Mouse (Mus musculus) left cerebral cortex, postnatal 10 days (tissue): ENCODE results near the gene Dpm2. TPM values are rescaled to one million over a fixed set of nuclear protein-coding genes. Genes with fewer than 3 reads are reported as not detected.
A peak's percentile ranks its signal among the peaks of the same experiment; 100 is the strongest.

Experiments
- DNase-seq, 2 experiments: peaks; one replicate each; pipeline ENCODE4 v3.0.0; 2021 to 2022; ENCODE audit warnings: low spot score in 2 of 2, mixed read lengths in 1 of 2; ENCODE audit errors: extremely low spot score in 1 of 2
- intact Hi-C: fragments of 180-260 bp; cut with DNase I; formaldehyde crosslinking; loops from one replicate; pipeline ENCODE4 v1.15.1; 2025
- total RNA-seq, 2 experiments: library from RNA; stranded (reverse); gene quantifications; 2 replicates each; pipeline ENCODE4 v1.2.3; 2021

Dpm2 gene
- 10 to 100 TPM; 83.9 to 86.8 TPM for total RNA-seq

GRCm38 (mm10) chr2:32570698-32571494 is at the start of gene Dpm2:
Dpm2 (plus strand) TSS chr2:32570858.
- peak; percentile 93 to 94 for DNase-seq
- intact Hi-C loops = no loop called here

DNA sequence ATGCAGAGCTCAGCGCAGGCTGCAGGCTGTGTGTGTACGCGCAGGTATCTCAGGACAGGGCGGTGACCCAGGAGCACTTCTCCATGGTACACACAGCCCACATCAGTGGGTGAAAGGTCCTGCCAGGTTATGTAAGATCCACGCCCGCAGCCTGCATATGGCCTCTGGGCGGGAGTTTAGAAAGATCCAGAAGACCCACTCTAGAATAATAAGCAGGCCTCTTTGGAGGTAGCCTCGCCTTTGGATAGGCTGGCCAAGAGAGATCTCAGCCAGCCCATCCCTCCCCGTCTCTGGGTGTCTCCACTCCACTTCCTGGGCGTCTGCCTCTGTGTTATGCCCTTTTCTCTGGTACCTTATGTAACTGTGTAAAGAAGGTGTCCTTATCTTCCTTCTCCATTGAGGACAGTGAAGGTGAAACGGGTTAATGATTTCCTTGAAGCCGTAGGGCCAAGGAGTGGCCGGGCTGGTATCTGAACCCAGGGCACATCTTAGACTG is 46.1 kb upstream of the Dpm2 start:
- intact Hi-C loops = no loop called here
- no peak for DNase-seq

GRCm38 (mm10) chr2:32525816-32526215 is 44.8 kb upstream of the Dpm2 start:
- intact Hi-C loops = no loop called here
- no peak for DNase-seq

- intact Hi-C loops = no loop called here
- DNase-seq = no peak
These were observed 43.1 kb upstream of the Dpm2 start for GRCm38 (mm10) chr2:32527468-32527966.

- DNase-seq = no peak
- intact Hi-C loops = no loop called here
These were observed 42.3 kb upstream of the Dpm2 start for GRCm38 (mm10) chr2:32528326-32528725.

GRCm38 (mm10) chr2:32530479-32530878 is 40.2 kb upstream of the Dpm2 start:
- intact Hi-C loops = no loop called here
- DNase-seq = no peak

DNA sequence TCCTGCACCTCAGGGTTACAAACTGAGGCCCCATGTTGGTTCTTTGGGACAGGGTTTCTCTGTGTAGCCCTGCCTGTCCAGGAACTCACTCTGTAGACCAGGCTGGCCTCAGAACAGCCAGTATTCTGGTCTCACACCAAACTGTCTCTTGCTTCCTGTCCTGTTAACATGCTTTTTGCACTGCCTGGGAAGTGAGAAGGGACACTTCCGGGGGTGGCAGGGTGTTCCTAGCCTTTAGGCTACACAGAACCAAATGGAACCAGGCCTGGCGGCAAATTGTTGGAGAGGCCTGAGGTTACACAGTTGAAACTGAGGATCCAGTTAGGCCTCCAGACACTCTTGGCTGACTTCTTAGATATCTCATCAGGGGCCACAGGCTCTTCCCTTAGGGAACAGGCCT is 37.5 kb upstream of the Dpm2 start:
- DNase-seq = no peak
- intact Hi-C loops = no loop called here

GRCm38 (mm10) chr2:32534061-32534732 is 36.5 kb upstream of the Dpm2 start:
- DNase-seq = peak in 1 of 2 experiments; percentile 65
- intact Hi-C loops = no loop called here

DNA sequence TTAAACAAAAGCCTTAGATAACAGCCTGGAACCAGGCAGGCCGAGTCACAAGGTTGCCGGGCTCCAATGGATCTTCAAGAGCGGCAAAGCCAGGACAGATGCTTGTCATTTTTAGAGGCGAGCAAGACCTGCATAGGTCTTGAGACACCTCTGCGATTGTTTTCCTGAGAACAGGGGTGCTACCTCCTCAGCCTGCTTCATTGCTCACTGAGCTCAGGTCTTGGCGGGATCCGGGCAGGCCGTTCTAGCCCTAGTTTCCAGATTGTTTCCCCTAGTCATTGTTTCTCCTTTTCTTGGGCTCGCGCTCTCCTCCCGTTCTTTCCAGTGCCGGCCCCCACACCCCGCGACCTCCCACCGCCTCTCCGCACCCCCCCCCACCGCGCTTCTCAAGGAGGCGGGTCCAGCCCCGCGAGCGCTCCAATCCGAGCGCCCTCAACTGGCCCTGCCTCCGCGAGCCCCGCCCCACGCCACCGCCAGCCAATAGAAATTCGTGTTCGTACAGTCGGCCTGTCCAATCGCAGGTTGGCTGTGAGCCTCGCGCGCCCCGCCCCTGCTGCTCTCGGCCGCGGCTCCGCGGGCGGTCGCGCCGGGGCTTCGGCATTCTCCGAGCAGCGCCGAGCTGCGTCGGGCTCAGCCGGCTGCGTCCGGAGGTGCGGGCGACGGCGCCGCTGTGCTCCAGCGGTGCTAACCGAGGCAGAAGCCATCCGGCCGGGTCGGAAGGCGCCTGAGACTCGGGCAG is 35.8 kb upstream of the Dpm2 start, which contains the start of gene Fam102a:
Fam102a (plus strand) TSS at position 600 of the 739 bp plus-strand sequence.
- intact Hi-C loops = loop anchor here (5.0 kb wide), 1 partner anchor 48 kb away; no protein-coding TSS in a partner anchor
- peak; percentile 98 to 100 for DNase-seq

DNA sequence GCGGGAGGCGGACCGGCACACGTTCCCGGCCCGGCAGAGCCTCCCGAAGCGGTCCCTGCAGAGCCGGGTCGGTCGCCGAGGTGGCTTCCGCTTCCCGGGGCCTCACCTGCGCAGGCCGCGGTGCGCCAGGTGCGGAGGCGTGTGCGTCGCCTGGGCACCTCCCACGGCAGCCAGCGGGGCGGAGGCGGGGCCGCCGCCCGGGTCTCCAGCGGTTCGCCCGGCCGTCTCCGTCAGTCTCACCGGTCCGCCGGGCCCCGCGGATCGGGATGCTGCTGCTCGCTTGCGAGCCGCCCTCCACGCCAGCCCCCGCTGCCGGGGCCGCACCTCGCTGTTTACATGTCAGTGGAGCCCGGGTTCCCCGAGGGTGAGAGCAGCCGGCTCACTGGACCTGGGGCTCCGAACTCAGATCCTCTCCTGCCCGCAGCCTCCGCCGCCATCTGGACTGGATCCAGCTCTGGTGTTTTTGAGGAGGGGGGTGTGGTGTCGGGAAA is 35.1 kb upstream of the Dpm2 start:
- DNase-seq = peak in 1 of 2 experiments; percentile 80
- intact Hi-C loops = loop anchor here (5.0 kb wide), 1 partner anchor 48 kb away; no protein-coding TSS in a partner anchor

- peak in 1 of 2 experiments; percentile 58 for DNase-seq
- intact Hi-C loops = loop anchor here (5.0 kb wide), 1 partner anchor 49 kb away; no protein-coding TSS in a partner anchor
These were observed 34.5 kb upstream of the Dpm2 start for GRCm38 (mm10) chr2:32536086-32536633.

GRCm38 (mm10) chr2:32536634-32537359 is 33.9 kb upstream of the Dpm2 start:
- peak; percentile 43 to 65 for DNase-seq
- intact Hi-C loops = loop anchor here (5.0 kb wide), 1 partner anchor 49 kb away; no protein-coding TSS in a partner anchor

GRCm38 (mm10) chr2:32537360-32537905 is 33.2 kb upstream of the Dpm2 start:
- intact Hi-C loops = loop anchor here (5.0 kb wide), 1 partner anchor 50 kb away; no protein-coding TSS in a partner anchor
- no peak for DNase-seq

DNA sequence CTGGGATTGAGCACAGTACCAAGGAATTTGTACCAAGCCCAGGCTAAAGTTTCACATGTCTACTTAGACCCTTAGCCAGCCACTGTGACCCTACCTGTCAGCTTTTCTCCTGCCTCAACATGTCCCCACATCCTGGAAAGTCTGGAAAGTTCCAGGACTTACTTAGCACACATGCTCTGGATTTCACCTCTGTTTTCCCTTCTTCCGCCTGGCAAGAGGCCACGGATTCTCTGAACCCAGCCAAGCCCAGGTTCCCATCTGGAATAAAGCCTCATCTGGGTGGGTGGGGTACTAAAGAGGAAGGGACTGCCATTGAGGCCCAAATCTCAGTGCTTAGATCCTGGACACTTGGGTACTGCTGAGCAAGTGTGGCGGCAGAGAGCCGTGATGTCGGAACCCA is 32.7 kb upstream of the Dpm2 start:
- intact Hi-C loops = loop anchor here (5.0 kb wide), 1 partner anchor 51 kb away; no protein-coding TSS in a partner anchor
- DNase-seq = no peak

DNA sequence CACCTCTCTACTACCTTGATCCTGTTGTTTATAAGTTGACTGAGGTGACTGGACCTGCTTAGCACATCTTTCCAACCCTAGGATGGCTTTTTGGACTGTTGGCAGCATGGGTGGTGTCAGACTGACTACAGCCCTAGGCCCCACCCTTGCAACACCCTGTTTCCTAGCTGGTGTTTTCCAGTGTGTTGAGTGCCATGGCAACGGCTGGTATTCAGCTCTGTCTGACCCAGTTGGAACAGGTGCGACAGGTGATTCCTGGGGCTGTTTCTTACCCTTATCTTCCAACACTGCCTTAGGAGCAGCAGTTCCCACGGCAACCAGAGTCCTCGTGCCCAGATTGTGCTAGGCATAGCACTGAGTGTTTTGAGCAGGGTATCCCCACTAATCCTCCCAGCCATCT is 32.2 kb upstream of the Dpm2 start:
- no peak for DNase-seq
- intact Hi-C loops = loop anchor here (5.0 kb wide), 1 partner anchor 51 kb away; no protein-coding TSS in a partner anchor

- intact Hi-C loops = loop anchor here (5.0 kb wide), 1 partner anchor 52 kb away; no protein-coding TSS in a partner anchor
These were observed 31.1 kb upstream of the Dpm2 start for GRCm38 (mm10) chr2:32539452-32539981.

GRCm38 (mm10) chr2:32541333-32541908 is 29.2 kb upstream of the Dpm2 start:
- DNase-seq = no peak
- intact Hi-C loops = no loop called here

More at GRCm38 (mm10) chr2:32539452-32539981, 31.1 kb upstream of the Dpm2 start:
- no peak for DNase-seq
